Mouse (Mus musculus) neural tube, embryonic 11.5 days (tissue): ENCODE results near the gene Bbx. TPM values are rescaled to one million over a fixed set of nuclear protein-coding genes. Genes with fewer than 3 reads are reported as not detected.

Experiments
- ATAC-seq: fragments of 200-750 bp; cut with Nextera tagmentation; 2 replicates; pipeline ENCODE4 v1.8.0; 2017; ENCODE audit warnings: moderate number of reproducible peaks, mild to moderate bottlenecking, moderate TSS enrichment, moderate library complexity; ENCODE audit not compliant: insufficient read depth, low FRiP score, low TSS enrichment
- DNase-seq: peaks from one replicate; pipeline ENCODE4 v3.0.0-alpha.2; 2015; ENCODE audit warnings: low spot score
- H3K27ac ChIP-seq: fragments of 300-500 bp; sonication (generic); 2 replicates; pipeline ENCODE4 v1.5.1; 2014; ENCODE audit warnings: low read depth, mild to moderate bottlenecking, low read length
- H3K27me3 ChIP-seq: fragments of 300-500 bp; sonication (generic); 2 replicates; pipeline ENCODE4 v1.6.1; 2014; ENCODE audit warnings: mild to moderate bottlenecking, low read length, mixed read lengths; ENCODE audit not compliant: control insufficient read depth, insufficient read depth
- H3K36me3 ChIP-seq: fragments of 300-500 bp; sonication (generic); 2 replicates; pipeline ENCODE4 v1.6.1; 2014; ENCODE audit warnings: mild to moderate bottlenecking, low read length, moderate library complexity, mixed read lengths; ENCODE audit not compliant: control insufficient read depth, insufficient read depth
- H3K4me1 ChIP-seq: fragments of 300-500 bp; sonication (generic); 2 replicates; pipeline ENCODE4 v1.6.1; 2014; ENCODE audit warnings: low read length, mixed read lengths; ENCODE audit not compliant: control insufficient read depth, insufficient read depth
- H3K4me2 ChIP-seq: fragments of 300-500 bp; sonication (generic); 2 replicates; pipeline ENCODE4 v1.6.1; 2014; ENCODE audit warnings: low read depth, mild to moderate bottlenecking, moderate library complexity
- H3K4me3 ChIP-seq: fragments of 300-500 bp; sonication (generic); 2 replicates; pipeline ENCODE4 v1.5.1; 2014; ENCODE audit warnings: low read depth, low read length
- H3K9ac ChIP-seq: fragments of 300-500 bp; sonication (generic); 2 replicates; pipeline ENCODE4 v1.6.1; 2014; ENCODE audit warnings: mild to moderate bottlenecking, low read length
- H3K9me3 ChIP-seq: fragments of 300-500 bp; sonication (generic); 2 replicates; pipeline ENCODE4 v1.6.1; 2016; ENCODE audit warnings: low read length; ENCODE audit not compliant: control insufficient read depth
- WGBS: fragments of 180-500 bp; shearing (Covaris S2); extraction: QIAGEN DNeasy Blood & Tissue Kit; methylation state at CpG from one replicate; pipeline ENCODE4 v1.1.7; 2014; 5-methylcytosine and 5-hydroxymethylcytosine counted together
- polyA plus RNA-seq: library from polyadenylated mRNA; unstranded; fragments of >200 nt; fragmentation: Nextera tagmentation; extraction: Ambion mirVana; gene quantifications from 2 replicates; pipeline ENCODE4 v1.2.1, GENCODE M21; 2014

The Bbx gene
- polyA plus RNA-seq, 1 experiment from 2014 or later, result 24.0 TPM

GRCm38 (mm10) chr16:50380682-50381350 is 51.4 kb downstream of the Bbx start:
- no peak overlapping the region for H3K9ac ChIP-seq
- 17% methylated on average over 10 of the region's 10 CpGs for whole genome bisulfite sequencing
- peak overlapping the region; percentile 12 for H3K4me2 ChIP-seq
- H3K36me3 ChIP-seq, result no peaks in the 10 kb centered on the region
- peak; percentile 82 for DNase-seq
- no peak overlapping the region for H3K4me3 ChIP-seq
- H3K27ac ChIP-seq, result no peak overlapping the region
- peak; percentile 83 for ATAC-seq
- H3K9me3 ChIP-seq, result no peaks in the 10 kb centered on the region
- peaks cover 8% of the 10 kb centered on the region; the same call in 1 of the 2 replicates for H3K4me1 ChIP-seq
- H3K27me3 ChIP-seq, result 0 out of 2 replicates have a peak, but pooled peaks cover 2% of the 10 kb centered on the region

- Histone ChIP-seq H3K27me3 (0 out of 2 replicates have a peak, but pooled peaks cover 2% of the 10 kb centered on the region), H3K9me3 (no peaks in the 10 kb centered on the region), H3K9ac (no peak overlapping the region), H3K27ac (no peak overlapping the region), H3K36me3 (no peaks in the 10 kb centered on the region), H3K4me3 (no peak overlapping the region), H3K4me1 (peaks cover 8% of the 10 kb centered on the region; the same call in 1 of the 2 replicates), H3K4me2 (peak overlapping the region; percentile 12)
- DNase-seq (peak; percentile 60), ATAC-seq (peak; percentile 67)
- WGBS, result 13% methylated on average over 7 of the region's 7 CpGs
Observed at GRCm38 (mm10) chr16:50380232-50380631, 52.0 kb downstream of the Bbx start.

- Histone ChIP-seq H3K9me3 (no peaks in the 10 kb centered on the region), H3K27me3 (no peaks in the 10 kb centered on the region), H3K27ac (no peak overlapping the region), H3K4me3 (no peak overlapping the region), H3K36me3 (no peaks in the 10 kb centered on the region), H3K9ac (no peak overlapping the region), H3K4me1 (no peaks in the 10 kb centered on the region; the same call in 1 of the 2 replicates), H3K4me2 (no peak overlapping the region)
- ATAC-seq (no peak), DNase-seq (no peak)
- 84% methylated on average over 3 of the region's 3 CpGs for WGBS
Observed at GRCm38 (mm10) chr16:50374611-50375010, 57.6 kb downstream of the Bbx start.

- ATAC-seq, result no peak
- 27% methylated on average over 5 of the region's 5 CpGs for WGBS
- Histone ChIP-seq H3K4me1 (no peaks in the 10 kb centered on the region; the same call in 1 of the 2 replicates), H3K9ac (no peak overlapping the region), H3K4me3 (no peak overlapping the region), H3K36me3 (no peaks in the 10 kb centered on the region), H3K27me3 (no peaks in the 10 kb centered on the region), H3K4me2 (no peak overlapping the region), H3K27ac (no peak overlapping the region), H3K9me3 (no peaks in the 10 kb centered on the region)
- DNase-seq, result no peak
Observed at GRCm38 (mm10) chr16:50373685-50374084, 58.5 kb downstream of the Bbx start.

GRCm38 (mm10) chr16:50372543-50372942 is 59.6 kb downstream of the Bbx start:
- 68% methylated on average over 2 of the region's 2 CpGs for WGBS
- H3K4me3 ChIP-seq, result no peak overlapping the region
- no peak for ATAC-seq

GRCm38 (mm10) chr16:50371460-50371859 is 60.7 kb downstream of the Bbx start:
- 38% methylated on average over 3 of the region's 3 CpGs for WGBS
- DNase-seq, result no peak
- H3K36me3 ChIP-seq, result no peaks in the 10 kb centered on the region

More at GRCm38 (mm10) chr16:50372543-50372942, 59.6 kb downstream of the Bbx start:
- H3K4me2 ChIP-seq, result no peak overlapping the region
- no peak for DNase-seq
- H3K4me1 ChIP-seq, result no peaks in the 10 kb centered on the region; the same call in 1 of the 2 replicates
- no peaks in the 10 kb centered on the region for H3K36me3 ChIP-seq
- H3K27me3 ChIP-seq, result no peaks in the 10 kb centered on the region
- no peak overlapping the region for H3K27ac ChIP-seq
- no peaks in the 10 kb centered on the region for H3K9me3 ChIP-seq
- no peak overlapping the region for H3K9ac ChIP-seq

GRCm38 (mm10) chr16:50370423-50370822 is 61.8 kb downstream of the Bbx start:
- Histone ChIP-seq H3K36me3 (no peaks in the 10 kb centered on the region), H3K4me1 (no peaks in the 10 kb centered on the region; the same call in 1 of the 2 replicates), H3K9me3 (no peaks in the 10 kb centered on the region), H3K27ac (no peak overlapping the region), H3K9ac (no peak overlapping the region), H3K4me3 (no peak overlapping the region), H3K4me2 (no peak overlapping the region), H3K27me3 (no peaks in the 10 kb centered on the region)
- WGBS, result 89% methylated on average over 2 of the region's 2 CpGs
- ATAC-seq (no peak), DNase-seq (no peak)

More at GRCm38 (mm10) chr16:50371460-50371859, 60.7 kb downstream of the Bbx start:
- H3K27me3 ChIP-seq, result no peaks in the 10 kb centered on the region
- no peak overlapping the region for H3K9ac ChIP-seq
- no peak overlapping the region for H3K4me2 ChIP-seq
- no peaks in the 10 kb centered on the region; the same call in 1 of the 2 replicates for H3K4me1 ChIP-seq
- H3K9me3 ChIP-seq, result no peaks in the 10 kb centered on the region
- no peak for ATAC-seq
- H3K27ac ChIP-seq, result no peak overlapping the region
- no peak overlapping the region for H3K4me3 ChIP-seq

- ATAC-seq, result no peak
- Histone ChIP-seq H3K9me3 (no peaks in the 10 kb centered on the region), H3K4me1 (peaks cover 8% of the 10 kb centered on the region; the same call in 1 of the 2 replicates), H3K4me2 (no peak overlapping the region), H3K9ac (no peak overlapping the region), H3K4me3 (no peak overlapping the region), H3K27ac (no peak overlapping the region), H3K27me3 (no peaks in the 10 kb centered on the region), H3K36me3 (no peaks in the 10 kb centered on the region)
- DNase-seq, result no peak
- WGBS, result 49% methylated on average over 5 of the region's 5 CpGs
Observed at GRCm38 (mm10) chr16:50366556-50366955, 65.6 kb downstream of the Bbx start.
